Mouse (Mus musculus) urinary bladder, postnatal 36 days (tissue): ENCODE measurements around the gene Mfsd4a.

Source experiments
- DNase-seq, 2 experiments: peaks; one replicate each; pipeline ENCODE4 v3.0.0; 2022; ENCODE audit warnings: low spot score in 2 of 2, mixed read lengths in 1 of 2

The Mfsd4a gene

GRCm38 (mm10) chr1:132067261-132068255, at the start of gene Mfsd4a:
TSS of gene Mfsd4a (minus strand) at chr1:132068062.
- peak; percentile 33 to 48 for DNase-seq

- peak; percentile 29 to 52 for DNase-seq
Measured at GRCm38 (mm10) chr1:132116606-132117005, 48.7 kb upstream of the Mfsd4a start.

- no peak for DNase-seq
Measured at GRCm38 (mm10) chr1:132113098-132113497, 45.2 kb upstream of the Mfsd4a start.

- no peak for DNase-seq
Measured at GRCm38 (mm10) chr1:132112426-132112825, 44.6 kb upstream of the Mfsd4a start.

GRCm38 (mm10) chr1:132111411-132111810, 43.5 kb upstream of the Mfsd4a start:
- no peak for DNase-seq

- DNase-seq: no peak
Measured at GRCm38 (mm10) chr1:132109368-132109767, 41.5 kb upstream of the Mfsd4a start.

GRCm38 (mm10) chr1:132104353-132104752, 36.5 kb upstream of the Mfsd4a start:
- DNase-seq: no peak

- no peak for DNase-seq
Measured at GRCm38 (mm10) chr1:132101953-132102697, 34.3 kb upstream of the Mfsd4a start.

GRCm38 (mm10) chr1:132099775-132100174, 31.9 kb upstream of the Mfsd4a start:
- DNase-seq: no peak

- no peak for DNase-seq
Measured at GRCm38 (mm10) chr1:132099016-132099415, 31.2 kb upstream of the Mfsd4a start.

GRCm38 (mm10) chr1:132098076-132098475, 30.2 kb upstream of the Mfsd4a start:
- DNase-seq: no peak

GRCm38 (mm10) chr1:132095356-132096004, 27.6 kb upstream of the Mfsd4a start:
- peak; percentile 67 to 74 for DNase-seq

- DNase-seq: no peak
Measured at GRCm38 (mm10) chr1:132093269-132093668, 25.4 kb upstream of the Mfsd4a start.

GRCm38 (mm10) chr1:132090266-132090665, 22.4 kb upstream of the Mfsd4a start:
- no peak for DNase-seq

- peak in 1 of 2 experiments; percentile 16 for DNase-seq
Measured at GRCm38 (mm10) chr1:132089767-132090166, 21.9 kb upstream of the Mfsd4a start.

- no peak for DNase-seq
Measured at GRCm38 (mm10) chr1:132088181-132088671, 20.4 kb upstream of the Mfsd4a start.

- DNase-seq: no peak
Measured at GRCm38 (mm10) chr1:132085181-132086049, 17.6 kb upstream of the Mfsd4a start.

GRCm38 (mm10) chr1:132078413-132078812, 10.6 kb upstream of the Mfsd4a start:
- no peak for DNase-seq

- no peak for DNase-seq
Measured at GRCm38 (mm10) chr1:132075576-132075975, 7.7 kb upstream of the Mfsd4a start.

- no peak for DNase-seq
Measured at GRCm38 (mm10) chr1:132070659-132071058, 2.8 kb upstream of the Mfsd4a start.

- DNase-seq: no peak
Measured at GRCm38 (mm10) chr1:132069436-132069835, 1.6 kb upstream of the Mfsd4a start.
